Mouse (Mus musculus) midbrain, embryonic 16.5 days (tissue): ENCODE measurements around the gene Tinf2. TPM values are rescaled to one million over a fixed set of nuclear protein-coding genes. Genes with fewer than 3 reads are reported as not detected.

Experiments used
- ATAC-seq: fragments of 200-750 bp; cut with Nextera tagmentation; 2 replicates; pipeline ENCODE4 v1.8.0; 2017; ENCODE audit warnings: moderate TSS enrichment
- H3K27ac ChIP-seq: fragments of 300-500 bp; sonication (generic); 2 replicates; pipeline ENCODE4 v1.5.1; 2014; ENCODE audit warnings: mild to moderate bottlenecking, low read length, mixed read lengths
- H3K27me3 ChIP-seq: fragments of 300-500 bp; sonication (generic); 2 replicates; pipeline ENCODE4 v1.6.1; 2014; ENCODE audit warnings: low read depth, low read length, mixed read lengths; ENCODE audit not compliant: control insufficient read depth, insufficient read depth
- H3K36me3 ChIP-seq: fragments of 300-500 bp; sonication (generic); 2 replicates; pipeline ENCODE4 v1.6.1; 2014; ENCODE audit warnings: mild to moderate bottlenecking, low read length, moderate library complexity, mixed read lengths; ENCODE audit not compliant: control insufficient read depth, insufficient read depth
- H3K4me1 ChIP-seq: fragments of 300-500 bp; sonication (generic); 2 replicates; pipeline ENCODE4 v1.6.1; 2014; ENCODE audit warnings: mild to moderate bottlenecking, low read length, mixed read lengths; ENCODE audit not compliant: control insufficient read depth, insufficient read depth
- H3K4me2 ChIP-seq: fragments of 300-500 bp; sonication (generic); 2 replicates; pipeline ENCODE4 v1.6.1; 2014; ENCODE audit warnings: mild to moderate bottlenecking, low read length, mixed read lengths
- H3K4me3 ChIP-seq: fragments of 300-500 bp; sonication (generic); 2 replicates; pipeline ENCODE4 v1.5.1; 2014; ENCODE audit warnings: low read depth, mild to moderate bottlenecking, low read length, moderate library complexity, mixed read lengths
- H3K9ac ChIP-seq: fragments of 300-500 bp; sonication (generic); 2 replicates; pipeline ENCODE4 v1.6.1; 2014; ENCODE audit warnings: low read depth, low read length, mixed read lengths
- H3K9me3 ChIP-seq: fragments of 300-500 bp; sonication (generic); replicated peaks from 2 replicates; pipeline ENCODE4 v1.6.1; 2014; ENCODE audit warnings: mild to moderate bottlenecking, low read length, mixed read lengths; ENCODE audit not compliant: control insufficient read depth, poor library complexity, severe bottlenecking
- WGBS: fragments of 180-500 bp; shearing (Covaris S2); extraction: QIAGEN DNeasy Blood & Tissue Kit; methylation state at CpG from one replicate; pipeline ENCODE4 v1.1.7; 2014; 5-methylcytosine and 5-hydroxymethylcytosine counted together
- polyA plus RNA-seq: library from polyadenylated mRNA; unstranded; fragments of >200 nt; fragmentation: Nextera tagmentation; extraction: Ambion mirVana; gene quantifications from 2 replicates; pipeline ENCODE4 v1.2.1, GENCODE M21; 2015

Tinf2 gene
- polyA plus RNA-seq, 1 experiment from 2014 or later: 25.8 TPM

GRCm38 (mm10) chr14:55682118-55682493 lies 486 bp upstream of the Tinf2 start:
- Histone ChIP-seq H3K4me1 (peaks cover 10% of the 10 kb centered on the region), H3K9me3 (no peaks in the 10 kb centered on the region), H3K4me2 (peak overlapping the region; percentile 96), H3K27me3 (no peaks in the 10 kb centered on the region), H3K9ac (peak overlapping the region; percentile 6; the same call in 1 of the 2 replicates), H3K4me3 (peak overlapping the region; percentile 73), H3K36me3 (peaks cover 6% of the 10 kb centered on the region), H3K27ac (no peak overlapping the region; the same call in 1 of the 2 replicates)
- WGBS: 11% methylated on average over 3 of the region's 3 CpGs
- peak; percentile 57 for ATAC-seq

GRCm38 (mm10) chr14:55677615-55678014 lies 4.0 kb downstream of the Tinf2 start:
- H3K27ac ChIP-seq: no peak overlapping the region
- H3K4me1 ChIP-seq: peaks cover 14% of the 10 kb centered on the region
- no peak overlapping the region for H3K4me2 ChIP-seq
- no peak overlapping the region for H3K4me3 ChIP-seq
- H3K36me3 ChIP-seq: peaks cover 14% of the 10 kb centered on the region
- 91% methylated on average over 4 of the region's 4 CpGs for WGBS
- H3K9ac ChIP-seq: no peak overlapping the region
- no peak for ATAC-seq
- no peaks in the 10 kb centered on the region for H3K27me3 ChIP-seq
- no peaks in the 10 kb centered on the region for H3K9me3 ChIP-seq

GRCm38 (mm10) chr14:55672741-55673060 lies 8.9 kb downstream of the Tinf2 start:
- H3K27ac ChIP-seq: peak overlapping the region; percentile 90; the same call in 1 of the 2 replicates
- peaks cover 11% of the 10 kb centered on the region for H3K36me3 ChIP-seq
- H3K4me2 ChIP-seq: peak overlapping the region; percentile 85
- peak overlapping the region; percentile 85 for H3K4me3 ChIP-seq
- peak overlapping the region; percentile 85; the same call in 1 of the 2 replicates for H3K9ac ChIP-seq
- H3K4me1 ChIP-seq: peaks cover 19% of the 10 kb centered on the region
- ATAC-seq: no peak
- no peaks in the 10 kb centered on the region for H3K27me3 ChIP-seq
- WGBS: 80% methylated on average over 7 of the region's 7 CpGs
- H3K9me3 ChIP-seq: no peaks in the 10 kb centered on the region

- peaks cover 19% of the 10 kb centered on the region for H3K4me1 ChIP-seq
- H3K36me3 ChIP-seq: peaks cover 8% of the 10 kb centered on the region
- H3K4me3 ChIP-seq: peak within 1 kb of the TSS; percentile 85
- H3K27me3 ChIP-seq: no peaks in the 10 kb centered on the region
- peak within 1 kb of the TSS; percentile 90 for H3K27ac ChIP-seq
- H3K9ac ChIP-seq: peak within 1 kb of the TSS; percentile 85
- no peaks in the 10 kb centered on the region for H3K9me3 ChIP-seq
- peak; percentile 98 for ATAC-seq
- WGBS: 1% methylated on average over 38 of the region's 38 CpGs
- H3K4me2 ChIP-seq: peak within 1 kb of the TSS; percentile 85
These were observed 9.5 kb downstream of the Tinf2 start, which contains the start of the genes Gmpr2 and Nedd8 for GRCm38 (mm10) chr14:55671833-55672740. Gene Gmpr2, plus strand, starts transcription at chr14:55671941. Gene Nedd8, minus strand, starts transcription at chr14:55672124.

GRCm38 (mm10) chr14:55671486-55671832 lies 10.2 kb downstream of the Tinf2 start:
- H3K27me3 ChIP-seq: no peaks in the 10 kb centered on the region
- peak overlapping the region; percentile 85 for H3K4me3 ChIP-seq
- peak overlapping the region; percentile 85 for H3K9ac ChIP-seq
- WGBS: 0% methylated on average over 12 of the region's 12 CpGs
- peak overlapping the region; percentile 83 for H3K4me2 ChIP-seq
- H3K36me3 ChIP-seq: peaks cover 5% of the 10 kb centered on the region; the same call in 1 of the 2 replicates
- peak overlapping the region; percentile 90 for H3K27ac ChIP-seq
- H3K4me1 ChIP-seq: peaks cover 19% of the 10 kb centered on the region
- ATAC-seq: peak; percentile 81
- H3K9me3 ChIP-seq: no peaks in the 10 kb centered on the region

GRCm38 (mm10) chr14:55660636-55661035 lies 21.0 kb downstream of the Tinf2 start:
- H3K9me3 ChIP-seq: no peaks in the 10 kb centered on the region
- peak; percentile 37; the same call in 1 of the 2 replicates for ATAC-seq
- H3K4me2 ChIP-seq: peak overlapping the region; percentile 67
- H3K4me1 ChIP-seq: peaks cover 10% of the 10 kb centered on the region
- peak overlapping the region; percentile 52 for H3K4me3 ChIP-seq
- no peaks in the 10 kb centered on the region for H3K27me3 ChIP-seq
- no peak overlapping the region for H3K27ac ChIP-seq
- 30% methylated on average over 2 of the region's 2 CpGs for WGBS
- peaks cover 14% of the 10 kb centered on the region for H3K36me3 ChIP-seq
- no peak overlapping the region for H3K9ac ChIP-seq

- ATAC-seq: peak; percentile 96
- H3K36me3 ChIP-seq: peaks cover 14% of the 10 kb centered on the region
These were observed 21.6 kb downstream of the Tinf2 start, which contains the start of gene Mdp1 for GRCm38 (mm10) chr14:55659960-55660573. Gene Mdp1, minus strand, starts transcription at chr14:55660508.

GRCm38 (mm10) chr14:55658011-55658410 lies 23.6 kb downstream of the Tinf2 start:
- ATAC-seq: no peak
- Histone ChIP-seq H3K4me2 (no peak overlapping the region), H3K9me3 (no peaks in the 10 kb centered on the region), H3K36me3 (peaks cover 9% of the 10 kb centered on the region), H3K27me3 (no peaks in the 10 kb centered on the region), H3K4me1 (peaks cover 10% of the 10 kb centered on the region), H3K9ac (no peak overlapping the region), H3K4me3 (no peak overlapping the region), H3K27ac (no peak overlapping the region)
- WGBS: 93% methylated on average over 5 of the region's 5 CpGs

More at GRCm38 (mm10) chr14:55659960-55660573, 21.6 kb downstream of the Tinf2 start, which contains the start of gene Mdp1:
- Histone ChIP-seq H3K4me3 (peak within 1 kb of the TSS; percentile 52), H3K4me1 (peaks cover 10% of the 10 kb centered on the region), H3K9me3 (no peaks in the 10 kb centered on the region), H3K27ac (peak within 1 kb of the TSS; percentile 60), H3K4me2 (peak within 1 kb of the TSS; percentile 67), H3K27me3 (no peaks in the 10 kb centered on the region), H3K9ac (peak within 1 kb of the TSS; percentile 64)
- under 1% methylated on average over 38 of the region's 39 CpGs for WGBS

- H3K4me3 ChIP-seq: no peak overlapping the region
- no peak for ATAC-seq
- H3K36me3 ChIP-seq: peaks cover 6% of the 10 kb centered on the region
- peaks cover 10% of the 10 kb centered on the region for H3K4me1 ChIP-seq
- H3K9ac ChIP-seq: no peak overlapping the region
- no peaks in the 10 kb centered on the region for H3K27me3 ChIP-seq
- H3K9me3 ChIP-seq: no peaks in the 10 kb centered on the region
- no peak overlapping the region for H3K27ac ChIP-seq
- H3K4me2 ChIP-seq: no peak overlapping the region
- 87% methylated on average over 3 of the region's 3 CpGs for WGBS
These were observed 24.7 kb downstream of the Tinf2 start for GRCm38 (mm10) chr14:55656935-55657334.
